Mouse (Mus musculus) c-Kit-positive CD71-positive TER-119-positive erythroid progenitor cells, embryonic 14.5 days (primary cell): ENCODE results near the gene Trim8.

Experiments used
- DNase-seq: peaks from one replicate; pipeline ENCODE4 v3.0.0-alpha.2; 2013; ENCODE audit warnings: low spot score

Gene Trim8

DNA sequence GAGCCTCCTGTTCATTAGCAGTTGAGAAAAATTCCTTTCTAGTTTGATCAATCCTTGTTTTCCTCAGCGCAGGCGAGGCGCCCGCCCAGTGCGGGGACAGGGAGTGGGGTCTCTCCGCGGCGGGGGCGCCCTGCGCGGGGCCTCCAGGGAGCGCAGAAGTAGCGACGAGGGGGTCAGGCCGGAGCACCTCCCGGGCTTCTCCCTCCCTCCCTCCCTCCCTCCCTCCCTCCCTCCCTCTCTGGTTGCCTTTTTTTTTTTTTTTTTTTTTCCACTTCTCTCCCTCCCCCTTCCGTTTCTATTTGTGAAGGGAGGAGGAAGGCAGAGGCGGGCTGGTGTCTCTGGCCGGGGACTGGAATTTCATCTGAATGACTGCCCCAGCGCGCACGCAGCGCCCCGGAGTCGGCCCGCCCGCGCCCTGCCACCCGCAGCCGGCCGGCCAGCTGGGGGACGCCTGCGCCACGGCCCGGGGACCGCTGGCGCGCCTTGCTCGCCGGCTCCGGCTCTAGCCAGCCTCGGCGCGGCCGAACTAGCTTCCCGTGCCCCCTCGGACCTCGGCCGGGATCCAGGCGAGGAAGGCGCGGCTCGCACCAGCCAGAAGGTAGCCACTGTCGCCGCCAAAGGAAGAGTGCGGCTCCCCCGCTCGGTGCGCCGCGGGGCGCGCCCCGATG lies at the start of gene Trim8:
TSS of gene Trim8 (plus strand) at position 302 of the 668 bp plus-strand sequence.
- DNase-seq = peak; percentile 47

GRCm38 (mm10) chr19:46452052-46452827 lies 49.3 kb upstream of the Trim8 start:
- peak; percentile 44 for DNase-seq

DNA sequence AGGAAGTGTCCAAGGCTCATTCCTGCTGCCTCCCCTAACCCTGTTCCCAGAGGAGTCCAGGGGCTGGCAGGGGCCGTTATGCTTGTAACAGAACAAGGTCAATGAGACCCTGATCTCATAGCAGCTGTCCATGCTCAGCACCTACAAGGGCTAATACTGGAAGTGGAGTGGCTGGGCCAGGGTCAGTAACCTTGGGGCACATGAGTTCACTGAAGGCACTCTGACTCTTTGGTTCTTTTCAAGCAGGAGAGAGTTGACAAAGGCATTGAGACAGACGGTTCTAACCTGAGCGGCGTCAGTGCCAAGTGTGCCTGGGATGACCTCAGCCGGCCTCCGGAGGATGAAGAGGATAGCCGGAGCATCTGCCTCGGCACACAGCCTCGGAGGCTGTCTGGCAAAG lies 48.6 kb upstream of the Trim8 start:
- no peak for DNase-seq

DNA sequence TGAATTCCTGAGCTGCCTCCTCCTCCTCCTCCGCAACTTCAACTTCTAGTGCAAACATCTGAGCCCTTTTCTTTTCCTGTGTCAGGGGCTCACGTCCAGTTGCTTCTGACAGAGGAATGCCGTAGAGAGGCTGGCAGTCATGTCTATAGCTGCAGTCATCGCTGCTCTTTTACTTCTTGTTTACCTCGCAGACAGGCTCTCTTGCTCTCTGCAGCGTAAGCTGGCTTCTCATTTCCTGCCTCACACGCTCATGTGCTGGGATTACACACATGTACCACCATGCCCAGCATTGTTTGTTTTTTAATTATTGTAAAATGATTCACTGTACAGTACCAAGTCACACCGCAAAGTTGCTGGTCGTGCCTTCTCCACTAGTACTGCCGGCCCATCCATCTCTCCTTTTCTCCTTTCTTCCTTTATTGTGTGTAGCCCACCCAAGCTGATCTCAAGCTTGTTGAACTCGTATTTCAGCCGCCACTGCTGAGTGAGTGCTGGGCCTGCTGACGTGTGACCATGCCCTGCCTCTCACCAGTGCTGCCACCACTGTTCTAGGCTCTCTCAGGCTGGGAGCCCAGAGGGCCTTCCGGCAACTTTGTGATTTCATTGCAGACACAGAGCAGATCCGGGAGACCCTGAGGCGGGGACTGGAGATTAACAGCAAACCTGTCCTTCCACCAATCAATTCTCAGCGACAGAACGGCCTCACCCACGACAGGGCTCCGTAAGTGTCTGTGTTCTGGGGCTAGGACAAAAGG lies 47.2 kb upstream of the Trim8 start:
- no peak for DNase-seq

- DNase-seq = peak; percentile 69
Observed at GRCm38 (mm10) chr19:46455032-46455431, 46.5 kb upstream of the Trim8 start.

GRCm38 (mm10) chr19:46455556-46455955 lies 45.9 kb upstream of the Trim8 start:
- no peak for DNase-seq

- DNase-seq = no peak
Observed at GRCm38 (mm10) chr19:46456018-46456735, 45.3 kb upstream of the Trim8 start.

DNA sequence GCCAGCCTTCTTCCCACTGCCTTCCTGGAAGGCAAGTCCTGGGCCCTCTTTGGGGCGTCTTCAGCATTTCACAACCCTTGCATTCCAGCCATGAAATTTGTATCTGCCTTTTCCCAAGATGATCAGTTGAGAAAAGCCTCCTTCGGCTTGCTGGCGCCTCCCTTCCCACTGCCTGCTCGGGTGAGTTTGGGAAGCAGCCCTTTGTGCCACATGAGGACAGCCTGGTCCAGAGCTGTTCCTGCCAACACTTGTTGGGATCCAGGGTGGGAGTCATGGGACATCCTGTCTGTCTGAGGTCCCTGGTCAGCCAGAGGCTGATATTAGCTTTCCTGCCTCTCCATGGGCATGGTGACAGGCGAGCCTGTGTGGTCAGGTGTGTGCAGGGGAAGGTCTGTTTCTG lies 43.7 kb upstream of the Trim8 start:
- no peak for DNase-seq

DNA sequence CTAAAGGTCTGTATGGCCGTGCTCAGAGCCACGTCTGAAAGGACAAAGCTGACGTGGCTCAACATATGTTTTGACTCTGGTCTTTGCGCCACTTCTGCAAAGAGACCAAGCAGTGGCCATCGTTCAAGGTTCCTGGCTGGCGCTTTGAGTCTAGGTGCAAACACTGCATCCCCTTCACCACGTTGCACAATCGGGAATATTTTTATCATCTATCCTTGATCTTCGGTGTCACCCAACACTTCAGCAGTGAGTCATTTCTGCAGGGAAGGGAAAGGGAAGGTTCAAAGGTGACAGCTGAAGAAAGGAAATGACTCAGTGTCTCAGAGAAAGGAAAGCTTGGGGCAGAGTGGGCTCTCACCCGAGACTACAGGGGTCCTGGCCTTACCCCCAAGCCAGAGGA lies 42.2 kb upstream of the Trim8 start:
- DNase-seq = no peak

DNA sequence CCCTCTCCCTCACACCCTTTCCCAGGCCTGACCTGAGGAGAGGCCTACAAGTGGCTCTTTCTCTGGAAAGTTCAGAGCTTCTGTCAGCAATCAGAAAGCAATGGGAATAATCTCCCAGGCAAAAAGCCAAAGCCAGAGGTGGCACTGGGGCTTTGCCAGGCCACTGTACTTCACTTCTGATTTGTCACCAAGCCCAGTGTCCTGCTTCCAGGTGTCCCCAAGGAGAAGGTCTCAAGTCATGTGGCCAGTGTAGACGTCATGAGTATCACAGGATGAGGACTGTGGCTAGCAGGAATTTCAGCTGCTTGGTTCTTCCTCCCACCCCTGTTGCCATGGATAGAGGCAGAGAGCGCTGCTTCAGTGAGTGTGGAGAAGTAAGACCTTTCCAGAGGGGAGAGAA lies 41.6 kb upstream of the Trim8 start:
- no peak for DNase-seq

GRCm38 (mm10) chr19:46462574-46462973 lies 38.9 kb upstream of the Trim8 start:
- DNase-seq = no peak

DNA sequence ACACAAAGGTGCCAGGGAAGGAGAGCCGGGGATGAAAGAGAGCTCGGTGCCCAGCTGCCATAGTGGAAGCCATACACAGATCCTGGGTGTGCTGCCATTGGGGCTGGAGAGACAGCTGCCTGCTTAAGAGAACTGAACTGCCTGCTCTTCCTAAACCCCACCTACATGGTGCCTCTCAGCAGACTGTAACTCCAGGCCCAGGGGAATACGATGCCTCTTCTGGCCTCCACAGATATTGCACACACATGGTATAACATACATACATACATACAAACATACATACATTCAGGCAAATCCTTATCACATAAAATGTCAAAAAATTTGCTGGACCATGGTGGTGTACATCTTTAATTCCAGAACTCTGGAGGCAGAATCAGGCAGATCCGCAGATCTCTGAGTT lies 38.1 kb upstream of the Trim8 start:
- DNase-seq = no peak

DNA sequence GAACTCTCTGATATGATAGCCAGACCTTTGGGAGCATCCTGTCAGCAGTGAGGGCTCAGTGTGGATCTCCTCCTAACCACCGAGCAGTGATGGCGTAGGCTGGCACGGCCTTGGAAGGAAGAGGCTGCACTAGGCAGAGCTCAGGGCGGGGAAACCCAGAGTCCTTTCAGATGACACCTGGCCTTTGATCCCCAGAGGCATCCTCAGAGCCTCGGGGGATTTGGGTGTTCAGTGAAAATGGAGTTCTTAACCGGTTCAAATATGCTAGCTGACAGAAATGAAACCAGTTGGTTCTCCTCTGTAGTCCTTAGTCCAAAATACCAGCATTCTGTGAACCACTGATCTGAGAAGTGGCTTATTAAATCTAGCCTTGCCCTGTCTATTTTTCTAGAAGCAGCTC lies 35.3 kb upstream of the Trim8 start:
- no peak for DNase-seq

DNA sequence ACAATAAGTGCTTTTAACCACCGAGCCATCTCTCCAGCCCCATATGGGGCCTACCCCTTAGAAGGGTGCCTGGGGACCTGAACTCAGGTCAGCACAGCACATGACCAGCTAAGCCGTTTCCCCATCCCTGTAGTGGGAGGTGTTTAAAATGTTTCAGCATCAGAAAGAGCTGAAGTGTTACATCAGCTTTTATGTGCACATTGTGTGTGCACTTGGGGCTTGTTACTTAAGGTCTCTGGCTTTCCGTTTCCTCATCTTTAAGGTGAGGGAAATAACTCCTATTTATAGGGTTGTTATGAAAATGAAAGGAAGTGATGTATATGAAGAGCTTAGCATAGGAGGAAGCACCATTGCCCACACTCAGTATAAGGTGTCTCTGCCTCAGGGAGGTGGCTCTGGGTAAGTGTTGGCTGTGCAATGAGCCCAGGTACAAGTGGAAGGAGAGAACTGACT lies 34.4 kb upstream of the Trim8 start:
- DNase-seq = no peak

GRCm38 (mm10) chr19:46470364-46471240 lies 30.9 kb upstream of the Trim8 start:
- DNase-seq = no peak

- DNase-seq = no peak
Observed at GRCm38 (mm10) chr19:46471324-46472093, 30.0 kb upstream of the Trim8 start.

DNA sequence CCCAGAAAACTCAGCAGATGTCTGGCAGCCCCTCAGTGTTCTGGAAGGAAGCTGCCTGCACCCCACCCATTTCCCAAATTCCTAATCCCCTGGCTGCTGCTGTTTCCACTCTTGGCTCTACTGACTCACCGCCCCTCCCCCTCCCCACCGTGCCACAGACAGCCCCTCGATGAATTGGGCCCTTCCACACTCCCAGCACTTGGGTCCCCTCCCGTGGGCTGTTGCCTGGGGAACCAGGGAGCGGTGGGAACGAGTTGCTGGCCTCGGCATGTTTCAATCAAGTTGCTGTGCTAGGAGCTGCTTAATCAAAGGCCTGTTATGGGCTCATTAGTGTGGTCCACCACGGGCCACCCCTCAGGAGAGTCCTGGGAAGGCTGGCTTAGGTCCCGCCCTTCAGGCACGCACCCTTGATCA lies 24.1 kb upstream of the Trim8 start:
- no peak for DNase-seq

- no peak for DNase-seq
Observed at GRCm38 (mm10) chr19:46478242-46478641, 23.3 kb upstream of the Trim8 start.

DNA sequence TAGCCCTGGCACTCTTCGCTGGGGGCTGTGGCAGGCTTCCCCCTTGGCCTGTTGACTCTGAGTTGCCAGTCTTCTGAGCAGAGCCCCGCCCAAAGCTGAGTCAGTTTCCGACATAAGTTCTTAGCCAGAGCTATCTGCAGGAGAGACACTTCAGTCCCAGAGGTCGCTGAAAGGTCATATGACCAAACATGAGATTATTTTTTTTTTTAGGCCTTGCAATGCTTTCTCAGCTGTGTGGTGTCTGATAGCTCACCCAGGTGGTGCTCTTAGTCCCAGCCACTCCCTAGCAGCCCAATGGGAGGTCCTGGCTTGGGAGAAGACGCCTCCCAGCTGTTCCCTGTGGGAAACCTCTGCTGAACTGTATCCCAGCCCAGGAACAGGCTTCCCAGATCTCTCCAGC lies 22.7 kb upstream of the Trim8 start:
- DNase-seq = peak; percentile 40

DNA sequence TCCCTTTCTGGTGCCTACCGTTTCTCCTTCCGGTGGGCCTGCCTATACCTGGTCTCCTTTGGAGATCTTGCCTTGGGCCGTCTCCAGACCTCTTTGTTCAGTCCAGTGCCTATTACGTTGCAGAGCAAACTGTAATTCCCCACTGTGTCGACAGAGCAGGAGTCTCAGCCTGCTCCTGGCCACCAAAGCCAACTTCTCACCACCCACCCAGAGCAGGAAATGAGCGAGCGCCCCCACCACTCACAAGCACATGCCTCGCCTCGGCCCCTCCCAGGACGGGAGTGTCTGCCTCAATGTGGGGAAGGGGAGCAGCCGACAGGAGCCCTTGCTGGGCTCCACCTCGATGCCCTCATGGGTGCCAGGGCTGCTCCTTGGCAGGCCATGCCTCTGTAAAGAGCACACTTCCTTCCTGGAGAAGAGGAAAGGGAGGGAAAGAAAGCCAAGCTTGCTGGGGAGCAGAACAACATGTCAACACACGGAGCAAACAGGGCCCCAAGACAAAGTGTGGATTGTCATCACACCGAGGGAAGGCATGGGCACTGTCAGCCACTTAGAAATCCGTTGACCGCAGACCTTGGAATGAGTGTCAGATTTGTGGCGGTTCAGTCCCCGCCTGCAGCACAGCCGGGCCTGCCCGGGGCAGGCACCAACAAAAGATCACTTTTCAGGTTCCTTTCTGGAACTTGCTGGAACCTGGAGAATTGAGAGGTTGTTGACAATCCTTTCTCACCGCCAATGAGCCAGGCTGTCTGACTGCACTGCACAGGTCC lies 22.0 kb upstream of the Trim8 start:
- DNase-seq = no peak
